Mouse (Mus musculus) CD4-positive helper T cell, adult 2 months (primary cell): Measurements from ENCODE around the gene Nr3c2.

Experiments used
- DNase-seq: peaks from one replicate; pipeline ENCODE4 v3.0.0-alpha.2; 2012; ENCODE audit warnings: low read depth, missing footprints, low spot score

Gene Nr3c2

DNA sequence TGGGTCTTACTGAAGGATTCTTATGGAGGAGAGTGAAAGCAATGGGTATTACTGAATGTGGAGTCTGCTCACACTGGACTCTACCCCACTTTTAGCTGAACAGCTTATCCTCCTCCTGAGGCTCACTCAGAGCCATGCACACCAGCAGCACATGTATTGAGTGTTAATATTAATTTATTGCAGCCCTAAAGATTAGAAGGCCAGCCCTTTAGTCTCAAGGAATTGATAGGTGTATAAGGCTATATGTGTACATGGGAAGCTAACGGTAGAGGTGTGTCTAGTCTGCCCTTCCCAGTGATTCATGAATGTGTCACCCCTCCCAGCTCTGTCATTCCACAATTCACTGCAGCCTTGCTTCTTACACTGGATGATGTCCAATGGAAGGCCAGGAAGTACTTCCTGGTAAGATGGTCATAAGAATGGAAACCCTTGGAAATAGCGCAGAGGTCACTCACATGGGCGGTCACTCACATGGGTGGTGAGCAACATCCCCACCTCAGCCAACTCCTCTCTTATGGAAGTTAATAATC, 156.3 kb downstream of the Nr3c2 start:
- DNase-seq: no peak

DNA sequence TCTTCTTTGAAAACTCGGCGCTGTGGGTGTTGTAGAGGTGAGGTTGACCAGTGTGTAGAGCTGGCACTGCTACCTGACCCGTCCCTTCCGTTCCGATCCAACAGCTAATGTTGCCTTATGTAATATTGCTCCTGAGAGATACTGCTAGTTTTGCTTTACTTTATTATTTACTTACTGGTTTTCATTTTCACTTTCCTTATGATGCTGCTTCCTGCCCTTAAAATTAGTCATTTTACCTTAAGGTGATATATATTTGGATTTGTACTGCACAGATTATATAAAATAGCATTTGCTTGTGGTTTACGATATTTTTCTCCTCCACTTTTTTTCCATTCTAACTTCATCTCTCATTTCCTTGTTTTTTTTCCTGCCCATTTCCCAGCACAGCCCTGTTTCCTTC, 157.6 kb downstream of the Nr3c2 start:
- DNase-seq: no peak

DNA sequence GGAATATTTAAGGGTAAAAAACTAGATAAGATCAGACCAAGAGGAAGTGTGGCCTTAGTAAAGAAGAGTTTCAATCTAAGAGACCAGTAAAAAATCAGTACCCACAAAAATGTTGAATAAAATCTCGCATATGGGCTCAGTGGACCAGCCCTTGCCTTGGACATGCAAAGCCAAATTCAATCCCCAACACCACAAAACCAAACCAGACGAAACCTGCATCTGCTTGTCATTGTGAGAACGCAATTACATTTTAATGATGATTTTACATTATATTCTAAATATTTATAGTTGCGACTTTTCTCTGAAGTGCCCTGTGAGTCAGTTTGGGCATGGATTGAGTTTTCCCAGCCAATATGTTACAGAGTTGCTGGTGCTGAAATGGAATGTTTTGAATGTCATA, 183.4 kb downstream of the Nr3c2 start:
- no peak for DNase-seq

DNA sequence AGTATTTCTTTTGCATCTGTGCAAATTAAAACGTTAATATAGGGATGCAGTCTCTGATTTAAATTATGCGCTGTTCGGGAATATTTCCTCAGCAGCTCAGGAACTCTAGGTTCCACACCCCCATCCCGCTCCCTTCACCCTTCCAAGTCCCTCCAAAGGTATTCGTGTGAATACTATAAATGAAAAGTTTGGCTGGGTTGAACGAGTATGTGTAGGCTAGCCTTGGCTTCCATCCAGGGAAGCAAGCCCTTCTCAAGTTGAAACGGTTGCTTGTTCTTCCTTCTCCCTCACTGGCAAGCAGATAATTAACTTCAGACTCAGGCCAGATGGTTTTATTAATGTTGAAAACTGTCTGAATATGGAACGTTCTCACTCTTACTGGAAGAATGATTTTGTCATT, 186.8 kb downstream of the Nr3c2 start:
- DNase-seq: no peak

DNA sequence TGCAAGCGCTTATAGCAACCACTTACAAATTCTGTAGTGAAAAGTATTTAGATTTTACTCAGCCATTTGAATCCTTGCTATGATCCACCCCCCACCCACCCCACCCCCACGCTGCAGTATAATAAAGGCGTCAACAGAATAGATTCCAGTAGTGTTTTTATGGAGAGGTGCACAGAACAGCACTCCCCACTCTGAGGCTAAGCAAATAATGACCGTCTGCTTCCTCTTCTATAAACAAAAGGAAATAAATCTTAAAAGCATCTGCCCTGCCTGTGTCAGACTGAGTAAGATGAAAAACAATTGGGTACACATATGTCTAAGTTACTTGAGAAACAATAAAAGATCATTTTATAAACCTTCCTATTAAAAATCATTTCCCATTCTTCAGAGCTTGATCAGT, 197.5 kb downstream of the Nr3c2 start:
- DNase-seq: no peak

DNA sequence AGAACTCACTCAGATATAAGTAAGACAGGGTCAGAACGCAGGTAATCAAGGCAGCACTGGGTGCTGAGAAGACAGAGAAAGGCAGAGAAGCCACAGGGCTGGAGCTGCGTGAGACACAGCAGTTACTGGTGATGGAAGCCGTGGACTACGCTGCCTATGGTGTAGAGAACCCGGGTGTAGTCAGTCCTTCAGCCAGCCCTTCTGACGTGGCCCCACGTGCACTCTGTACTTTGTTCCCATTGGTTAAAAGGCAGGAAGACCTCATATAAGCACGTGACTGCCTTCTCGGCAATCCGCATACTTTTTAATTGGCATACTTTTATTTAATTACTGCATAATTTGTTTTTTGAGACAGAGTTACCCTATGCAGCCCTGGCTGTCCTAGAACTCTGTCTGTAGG, 198.9 kb downstream of the Nr3c2 start:
- no peak for DNase-seq

DNA sequence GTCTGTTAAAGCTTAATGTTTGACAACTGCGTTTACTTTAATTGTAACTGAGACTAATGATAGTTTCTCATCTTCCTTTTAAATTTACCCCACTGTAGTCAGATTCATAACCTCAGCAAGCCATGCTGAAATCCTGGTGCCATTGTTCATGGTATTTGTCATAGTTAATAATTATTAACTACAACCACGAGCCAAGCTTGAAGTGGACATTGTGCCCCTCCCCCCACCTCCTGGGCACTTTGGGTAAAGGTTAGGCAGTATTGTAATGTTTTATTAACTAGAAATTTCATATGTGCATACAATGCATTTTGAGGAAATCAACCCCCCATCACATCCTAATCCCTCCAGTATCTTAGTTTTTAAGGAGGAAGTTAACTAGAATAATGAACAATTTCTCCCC, 201.1 kb downstream of the Nr3c2 start:
- DNase-seq: no peak

DNA sequence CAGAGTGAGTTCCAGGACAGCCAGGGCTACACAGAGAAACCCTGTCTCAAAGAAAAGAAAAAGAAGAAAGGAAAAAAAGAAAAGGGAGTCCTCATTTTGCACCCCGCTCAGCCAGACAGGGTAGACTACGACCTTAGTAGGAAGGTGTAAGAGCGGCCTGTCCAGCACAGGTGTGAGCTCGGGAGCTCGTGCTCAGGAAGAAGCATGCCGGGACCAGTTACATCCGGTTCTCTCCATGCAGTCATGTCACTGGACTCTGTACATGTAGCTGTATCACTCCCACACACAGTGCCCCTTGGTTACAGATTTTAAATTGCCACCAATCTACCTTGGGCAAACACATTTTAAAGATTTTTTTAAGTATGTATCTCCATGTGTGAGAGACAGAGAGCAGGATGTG, 203.6 kb downstream of the Nr3c2 start:
- DNase-seq: no peak

DNA sequence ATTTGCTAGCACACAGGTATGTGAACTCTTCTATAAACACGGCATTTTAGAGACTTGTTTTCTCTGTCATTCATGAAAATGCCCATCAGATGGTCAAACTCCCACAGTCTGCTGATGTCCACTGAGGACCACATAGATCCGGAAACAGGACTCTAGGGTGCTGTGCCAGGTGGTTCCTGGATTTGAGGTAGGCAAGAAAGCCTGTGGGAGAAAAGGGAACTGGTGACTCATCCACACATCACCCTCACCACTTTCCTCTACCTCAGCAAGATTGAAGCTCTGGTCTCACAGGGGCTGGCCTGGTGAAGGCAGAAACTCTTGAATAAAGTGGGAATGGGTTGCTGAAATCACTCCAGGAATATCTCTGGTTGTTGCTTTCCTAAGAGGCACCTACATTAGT, 213.5 kb downstream of the Nr3c2 start:
- no peak for DNase-seq

DNA sequence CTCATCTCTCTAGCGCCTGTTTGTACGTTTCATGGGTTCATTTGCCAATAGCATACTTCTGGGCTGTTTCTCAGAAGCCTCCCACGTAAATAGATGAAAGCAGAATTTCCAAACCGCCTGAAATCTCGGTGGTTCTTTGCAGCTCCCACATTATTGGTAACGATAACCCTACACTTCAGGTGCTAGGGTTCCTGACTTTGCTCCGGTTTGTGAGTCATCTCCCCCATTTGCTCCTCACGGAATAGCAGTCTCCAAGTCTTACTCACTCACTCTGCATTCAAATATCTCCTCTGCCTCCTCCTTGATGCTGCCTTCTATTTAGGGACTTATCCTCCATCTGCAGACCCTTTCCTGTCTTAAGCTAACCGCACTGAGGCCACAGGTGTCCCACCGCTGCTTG, 215.5 kb downstream of the Nr3c2 start:
- no peak for DNase-seq

DNA sequence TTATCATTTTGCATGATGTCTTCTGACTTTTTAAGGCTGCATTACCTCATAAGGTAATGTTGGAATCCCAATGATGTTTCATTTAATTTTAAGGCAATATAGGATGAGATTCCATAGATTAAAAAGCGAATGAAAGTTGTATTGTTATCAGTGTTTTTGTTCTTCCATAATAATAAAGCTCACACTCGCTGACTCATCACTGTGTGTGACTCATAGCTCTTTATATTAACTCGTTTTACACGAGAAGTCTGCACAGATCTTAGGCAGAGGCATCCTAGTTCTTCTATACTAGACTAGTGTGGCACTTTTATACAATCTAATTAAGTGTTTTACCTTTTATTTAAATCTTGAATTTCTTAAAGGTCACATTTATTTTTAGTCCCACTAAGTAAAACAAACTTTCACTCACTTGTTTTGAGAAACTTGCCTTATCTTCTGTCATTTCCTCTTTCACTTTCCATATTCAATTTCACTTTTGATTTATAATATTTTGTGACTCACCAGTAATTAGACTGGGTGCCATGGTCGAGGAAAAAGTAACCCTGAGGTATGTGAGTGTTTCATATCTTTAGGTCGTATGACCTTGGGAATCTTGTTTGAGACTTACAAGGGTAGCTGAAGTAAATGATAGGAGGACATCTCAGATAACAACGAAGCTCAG, 217.3 kb downstream of the Nr3c2 start:
- DNase-seq: no peak

DNA sequence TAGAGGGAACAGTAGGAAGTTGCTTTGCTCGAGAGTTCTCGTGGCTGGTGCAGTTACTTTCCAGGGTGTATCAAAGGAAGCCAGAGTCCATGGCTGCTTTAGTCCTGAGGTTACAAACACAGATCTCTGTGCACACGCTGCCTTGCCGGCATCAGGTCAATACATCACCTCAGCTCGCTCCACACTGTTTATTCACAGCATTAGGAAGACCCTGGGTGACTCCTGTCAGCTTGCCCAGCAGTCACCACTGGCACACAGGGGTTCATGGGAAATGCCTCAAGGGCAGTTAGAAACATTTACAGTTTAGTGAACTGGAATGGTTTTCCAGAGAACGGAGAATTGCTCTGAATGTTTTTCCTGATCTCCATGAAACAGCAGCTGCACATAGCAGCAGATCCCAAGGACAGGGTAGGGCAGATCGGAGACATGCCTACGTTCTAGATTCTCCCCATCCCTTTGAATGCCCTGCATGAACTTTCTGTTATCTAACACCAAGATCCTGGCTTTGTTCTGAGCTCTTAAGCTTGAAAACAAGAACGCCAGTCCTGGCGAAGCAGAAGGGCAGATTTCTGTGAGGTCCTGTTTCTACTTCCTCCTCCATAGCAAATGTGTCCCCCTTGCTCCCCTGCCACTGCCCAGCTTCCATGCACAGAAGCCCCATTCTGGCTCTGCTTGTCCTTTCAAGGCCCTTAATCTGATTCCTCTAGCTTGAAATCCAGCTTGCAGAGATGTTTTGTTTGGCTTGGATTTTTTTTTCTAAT, 221.7 kb downstream of the Nr3c2 start:
- no peak for DNase-seq

DNA sequence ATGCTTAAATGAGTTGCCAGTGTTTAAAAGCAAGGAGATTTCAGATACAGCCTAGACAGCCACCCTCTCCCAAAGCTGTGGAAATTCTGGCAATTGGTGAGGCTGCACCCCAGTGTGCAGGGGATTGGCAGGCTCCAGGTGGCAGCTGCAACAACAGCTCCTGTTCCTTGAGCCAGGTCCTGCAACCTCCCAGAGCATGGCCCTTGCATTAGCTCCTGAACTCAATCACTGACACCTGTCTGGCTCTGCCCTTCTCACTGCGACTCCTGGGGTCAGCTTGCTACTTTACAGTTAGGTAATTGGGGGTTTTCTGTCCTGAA, 222.3 kb downstream of the Nr3c2 start:
- no peak for DNase-seq

DNA sequence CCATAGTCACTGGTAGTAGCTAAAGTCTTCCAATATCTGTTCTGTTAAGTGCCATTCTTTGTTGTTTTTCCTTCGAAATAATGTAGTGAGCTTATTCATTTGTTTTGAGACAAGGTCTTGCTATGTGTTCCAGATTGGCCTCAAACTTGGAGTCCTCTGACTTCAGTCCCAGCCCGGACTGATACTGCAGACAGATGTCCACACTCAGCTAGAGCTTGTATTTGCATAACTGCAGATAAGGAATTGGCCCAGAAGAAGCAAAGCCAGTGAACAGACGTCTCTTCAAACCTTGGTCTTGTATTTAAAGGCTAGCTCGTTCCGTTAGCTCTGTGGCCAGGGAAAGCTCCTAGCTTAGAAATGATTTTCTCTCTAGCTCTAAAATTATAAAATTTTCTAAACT, 223.1 kb downstream of the Nr3c2 start:
- DNase-seq: no peak

DNA sequence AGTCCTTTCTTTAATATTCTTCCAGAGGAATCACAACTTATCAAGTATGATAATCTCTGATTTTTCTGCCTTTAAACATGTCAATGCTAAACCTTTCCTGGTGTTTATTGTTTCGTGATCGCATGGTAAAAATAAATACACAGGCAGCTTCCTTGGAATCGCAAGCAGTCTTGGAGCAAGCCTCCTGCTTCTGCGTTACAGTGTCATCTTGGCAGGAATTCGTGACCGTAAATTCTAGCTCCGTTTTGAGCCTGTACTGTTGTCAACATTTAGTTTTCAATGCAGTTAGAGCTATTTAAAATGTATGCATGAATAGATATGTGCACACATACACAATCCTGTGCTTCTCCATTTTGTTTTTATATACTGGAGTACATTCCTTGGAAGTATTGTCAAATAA, 226.5 kb downstream of the Nr3c2 start:
- DNase-seq: no peak

DNA sequence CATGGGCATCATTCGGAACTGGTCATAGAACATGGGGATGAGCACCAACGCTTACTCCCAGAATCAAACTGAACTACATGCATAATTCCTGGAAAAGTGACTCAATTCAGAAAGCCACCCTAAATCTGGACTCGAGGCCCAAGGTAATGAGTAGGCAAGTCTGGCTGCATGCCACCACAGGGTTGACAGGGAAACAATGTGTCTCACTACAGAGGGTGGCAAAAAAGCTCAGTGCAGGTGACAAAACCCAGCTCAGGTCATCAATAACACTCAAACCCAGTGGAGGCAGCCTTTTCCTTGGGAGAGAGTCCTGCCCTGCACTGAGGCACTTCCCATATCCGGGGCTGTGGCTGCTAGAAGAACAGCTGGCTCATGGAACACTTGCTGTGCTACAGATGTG, 228.8 kb downstream of the Nr3c2 start:
- DNase-seq: no peak

DNA sequence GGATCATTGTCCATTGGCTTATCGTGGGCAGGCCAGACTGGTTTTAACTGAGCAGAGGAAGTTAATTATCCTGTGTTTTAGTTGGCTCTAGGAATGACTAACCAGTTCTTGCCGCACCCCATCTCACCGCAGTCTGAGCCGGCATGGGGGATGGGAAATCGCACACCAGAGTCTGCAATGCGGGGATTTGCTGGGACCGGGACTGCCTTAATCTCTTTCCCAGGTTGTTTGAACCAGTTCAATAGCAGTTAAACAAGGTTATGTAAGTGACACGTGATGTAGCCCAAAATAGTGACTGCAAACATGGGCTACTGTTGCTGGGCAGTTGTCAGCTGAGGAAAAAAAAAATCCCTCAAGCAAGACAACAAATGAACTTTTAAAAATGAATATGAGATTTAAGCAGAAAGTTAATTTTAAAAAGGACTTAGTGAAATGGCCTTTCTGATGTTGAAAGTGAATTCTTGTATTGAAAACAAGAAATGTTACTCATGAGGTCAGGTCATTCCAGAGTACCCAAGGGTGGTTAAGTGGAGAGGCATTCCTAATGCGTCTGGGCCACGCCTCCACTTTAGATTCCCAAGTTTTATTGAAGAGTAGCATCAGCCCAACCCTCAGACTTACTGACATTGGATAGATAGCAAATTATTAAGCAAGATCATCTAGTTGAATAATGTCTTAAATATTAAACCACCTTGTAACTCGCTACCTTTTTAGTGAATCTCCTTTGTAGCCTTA, 233.8 kb downstream of the Nr3c2 start:
- no peak for DNase-seq

DNA sequence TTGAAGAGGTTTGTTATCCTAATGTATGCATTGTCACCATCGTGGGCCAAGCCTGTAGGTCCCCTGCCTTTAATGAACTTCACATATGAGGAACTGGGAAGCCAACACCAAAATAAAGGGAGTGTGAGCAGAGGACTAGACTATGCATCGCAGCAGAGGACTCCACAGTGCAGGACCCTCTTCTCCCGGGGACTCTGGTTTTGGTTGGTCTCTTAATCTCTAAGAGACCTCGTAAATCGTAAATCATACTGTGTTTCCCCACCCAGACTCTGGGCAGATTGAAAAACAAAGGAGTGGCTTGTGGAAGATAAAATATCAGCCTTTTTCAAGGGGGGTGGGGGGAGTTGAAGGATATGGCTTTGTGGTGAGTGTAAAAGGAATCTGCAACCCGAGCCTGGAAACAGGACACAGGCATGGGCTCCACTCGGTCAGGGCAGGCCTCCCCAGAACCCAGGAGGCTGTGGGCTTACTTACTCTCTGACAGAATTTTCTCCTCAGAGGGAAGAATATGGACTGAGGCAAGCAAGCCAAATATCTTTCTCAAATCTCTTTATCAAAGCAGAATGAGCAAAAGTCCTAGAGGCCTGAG, 234.6 kb downstream of the Nr3c2 start:
- no peak for DNase-seq

DNA sequence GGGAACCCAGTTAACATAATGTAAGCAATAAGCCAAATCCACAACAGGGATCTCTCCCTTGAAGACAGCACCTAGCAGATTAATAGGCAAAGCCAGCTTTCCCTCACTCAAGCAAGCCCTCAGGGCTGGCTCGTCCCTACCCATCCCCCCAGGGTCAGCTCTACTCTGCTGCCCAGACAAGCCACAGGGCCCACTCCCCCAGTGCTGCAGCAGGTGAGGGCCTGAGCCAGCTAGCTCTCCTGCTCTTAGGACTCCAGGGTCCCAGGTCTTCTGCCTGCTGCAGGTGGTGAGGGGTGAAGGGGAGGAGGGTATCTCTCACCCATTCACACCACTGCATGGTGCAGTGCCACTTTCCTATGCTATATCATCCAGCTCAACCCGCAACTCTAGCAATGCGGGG, 246.0 kb downstream of the Nr3c2 start:
- no peak for DNase-seq

DNA sequence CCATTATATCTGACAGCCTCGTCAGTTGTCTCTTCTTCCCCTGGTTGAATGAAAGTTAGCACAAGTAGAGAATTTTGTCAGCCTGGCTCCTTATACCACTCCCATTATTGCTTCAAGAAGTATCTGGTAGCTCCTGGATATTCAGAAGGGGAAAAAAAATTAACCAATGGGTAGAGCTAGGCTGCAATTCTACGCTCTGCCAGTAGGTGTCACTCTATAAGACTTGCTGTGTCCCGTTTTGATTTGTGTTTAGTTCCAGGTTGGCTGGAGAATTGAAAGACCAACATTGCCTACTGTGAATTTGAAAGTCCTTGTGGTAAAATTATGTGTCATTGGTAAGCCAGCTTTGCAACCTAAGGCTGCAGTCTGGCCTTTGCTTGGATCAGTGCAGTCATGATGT, 255.3 kb downstream of the Nr3c2 start:
- peak; percentile 42 for DNase-seq

DNA sequence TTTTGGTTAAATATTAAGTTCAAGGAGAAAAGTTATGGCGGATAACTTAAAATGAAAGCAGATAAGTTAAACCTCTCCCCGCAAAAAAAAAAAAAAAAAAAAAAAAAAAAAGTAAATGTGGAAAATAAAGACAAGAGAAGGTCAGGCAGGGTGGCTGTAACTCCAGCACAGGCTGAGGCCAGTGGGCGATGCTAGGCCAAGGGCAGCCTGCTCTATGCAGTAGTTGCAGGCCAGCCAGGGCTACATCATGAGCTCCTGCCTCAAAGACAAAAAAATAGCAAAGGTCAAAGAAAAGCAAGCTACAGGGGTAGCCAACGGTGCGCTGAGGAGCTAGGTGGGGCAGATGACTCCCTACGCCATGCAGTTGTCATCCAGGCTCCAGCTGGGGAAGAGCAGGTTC, 270.1 kb downstream of the Nr3c2 start:
- DNase-seq: no peak

DNA sequence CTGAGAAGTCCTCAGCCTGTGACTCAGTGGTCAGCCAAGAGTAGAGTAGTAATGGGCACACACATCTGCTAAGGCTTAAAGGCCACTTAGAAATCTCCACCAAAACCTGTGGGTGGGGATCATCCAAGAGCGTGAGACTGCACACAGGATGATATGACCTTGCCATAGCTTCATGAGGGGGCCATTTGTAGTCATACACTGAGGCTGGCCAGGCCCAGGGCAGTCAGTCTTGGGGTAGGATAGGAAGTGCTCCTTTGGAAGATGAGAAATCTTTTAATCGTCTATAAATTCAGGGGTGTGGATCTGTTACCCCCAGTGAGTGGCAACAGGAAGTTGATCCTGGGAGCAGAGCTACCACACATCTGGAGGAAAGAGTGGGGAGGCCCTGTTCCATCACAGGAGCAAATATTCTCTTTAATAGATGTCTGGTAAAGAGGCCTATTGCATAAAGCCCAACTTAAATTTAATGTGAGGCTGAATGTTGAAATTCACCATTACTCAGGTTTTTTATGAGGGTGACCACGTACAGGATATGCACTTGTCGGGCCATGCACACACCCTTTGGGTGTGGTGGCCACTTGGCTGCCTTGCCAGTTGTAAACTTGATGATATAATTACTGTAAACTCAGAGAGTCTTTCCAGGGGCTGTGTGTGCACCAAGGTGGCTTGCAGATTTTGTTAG, 270.7 kb downstream of the Nr3c2 start:
- no peak for DNase-seq
